Mouse (Mus musculus) heart, adult 8-10 months (tissue): ENCODE results near the gene Actl7b. TPM values are rescaled to one million over a fixed set of nuclear protein-coding genes. Genes with fewer than 3 reads are reported as not detected.

Source experiments
- DNase-seq: peaks from one replicate; pipeline ENCODE4 v3.0.0; 2022; ENCODE audit warnings: low spot score
- total RNA-seq, 4 experiments: library from RNA; stranded (reverse); gene quantifications; 2 replicates each; pipeline ENCODE4 v1.2.4; 2022

Gene Actl7b
- total RNA-seq, 4 experiments from 2014 or later: not detected

DNA sequence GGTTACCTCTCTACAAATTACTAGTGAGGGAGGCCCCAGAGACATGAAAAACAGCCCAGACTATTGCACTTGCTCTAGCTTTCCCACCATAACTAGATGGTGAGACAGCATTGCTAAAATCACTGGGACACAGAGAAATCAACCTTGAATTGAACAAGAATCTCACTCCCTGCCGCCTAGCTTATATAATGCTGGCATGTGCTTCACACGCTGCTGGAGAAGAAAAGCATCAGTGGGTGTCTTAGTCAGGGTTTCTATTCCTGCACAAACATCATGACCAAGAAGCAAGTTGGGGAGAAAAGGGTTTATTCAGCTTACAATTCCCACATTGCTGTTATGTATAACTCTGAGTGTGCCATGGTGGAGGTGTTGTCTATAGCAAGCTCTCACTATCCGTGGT lies 28.1 kb downstream of the Actl7b start:
- DNase-seq: no peak

DNA sequence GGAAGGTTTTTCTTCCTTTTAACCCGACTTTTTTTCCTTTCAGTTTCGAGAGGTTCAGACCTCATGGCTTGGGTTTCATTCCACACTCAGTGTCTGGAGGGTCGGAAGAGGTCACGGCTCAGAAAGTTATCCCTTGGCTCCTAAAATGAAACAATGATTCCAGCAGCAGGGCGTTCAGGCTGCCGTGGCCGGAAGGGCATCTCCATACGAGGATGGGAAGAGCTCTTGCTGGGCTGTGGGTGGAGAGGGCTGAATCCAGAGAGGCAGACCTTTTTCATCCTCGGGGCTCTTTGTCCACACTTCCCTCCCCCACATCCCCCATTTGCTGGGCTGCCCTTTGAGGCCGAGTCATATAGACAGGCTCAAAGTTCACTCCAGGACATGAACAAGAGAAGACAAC lies 39.0 kb downstream of the Actl7b start:
- no peak for DNase-seq

DNA sequence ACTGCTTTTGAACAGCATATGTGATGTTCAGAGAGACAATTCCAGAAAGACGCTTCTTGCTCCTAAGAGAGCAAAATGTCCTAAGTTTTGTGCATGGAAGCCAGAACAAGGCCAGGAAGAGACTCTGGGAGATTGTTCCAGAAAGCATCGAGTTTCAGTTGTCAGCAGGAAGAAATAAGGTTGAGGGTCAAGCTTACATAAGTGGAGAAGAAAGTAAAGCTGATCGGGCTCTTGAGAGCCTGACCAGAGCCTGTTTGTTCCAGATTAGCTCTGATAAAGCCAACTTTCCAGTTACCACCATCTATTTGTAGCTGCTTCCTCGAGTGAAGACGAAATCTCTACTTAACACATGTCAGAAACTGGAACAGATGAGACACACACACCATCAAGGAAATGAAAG lies 42.6 kb downstream of the Actl7b start:
- no peak for DNase-seq

DNA sequence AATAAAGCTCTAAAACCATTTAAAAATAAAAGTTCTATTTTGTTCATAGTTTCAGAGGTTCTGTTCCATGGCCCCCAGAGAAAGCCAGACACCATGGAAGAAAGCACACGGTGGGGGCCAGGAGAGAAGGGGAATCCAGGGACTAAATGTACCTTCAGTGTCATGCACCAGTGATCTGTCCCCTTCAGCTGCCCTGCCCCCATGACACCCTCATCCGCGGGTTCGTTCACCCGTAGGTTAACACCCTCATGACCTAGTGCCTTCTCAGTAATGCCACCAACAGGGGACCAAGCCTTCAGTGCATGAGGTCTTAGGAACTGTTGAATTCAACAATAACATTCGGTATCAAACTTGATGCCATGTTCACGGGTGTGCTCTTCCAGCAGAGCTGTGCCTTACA lies 44.8 kb downstream of the Actl7b start:
- no peak for DNase-seq

Other genes with a start within 250 kb of the Actl7b start
- gene Gm26657, start 1.4 kb downstream of the Actl7b start, total RNA-seq: not detected
- gene Actl7a, start 2.0 kb upstream of the Actl7b start, total RNA-seq: not detected
- 10 to 100 TPM; 20.0 to 22.7 (median 21.4) TPM for gene Elp1, start 60.9 kb upstream of the Actl7b start, total RNA-seq
- 1 to 10 TPM; 1.8 to 3.3 (median 2.3) TPM for gene Fam206a, start 60.9 kb upstream of the Actl7b start, total RNA-seq
- gene Ctnnal1, start 123.7 kb upstream of the Actl7b start, total RNA-seq: 10 to 100 TPM; 18.1 to 47.5 (median 30.1) TPM
- 100 to 1,000 TPM in 1 of 4 experiments, 10 to 100 TPM in 3; 84.8 to 104 (median 93.0) TPM for gene Tmem245, start 206.0 kb upstream of the Actl7b start, total RNA-seq
- gene Frrs1l, start 248.9 kb upstream of the Actl7b start, total RNA-seq: under 1 TPM; 0.09 to 0.23 (median 0.10) TPM